Comparison of ENCODE assay signal across 8 mouse cellular contexts in the genomic region with DNA sequence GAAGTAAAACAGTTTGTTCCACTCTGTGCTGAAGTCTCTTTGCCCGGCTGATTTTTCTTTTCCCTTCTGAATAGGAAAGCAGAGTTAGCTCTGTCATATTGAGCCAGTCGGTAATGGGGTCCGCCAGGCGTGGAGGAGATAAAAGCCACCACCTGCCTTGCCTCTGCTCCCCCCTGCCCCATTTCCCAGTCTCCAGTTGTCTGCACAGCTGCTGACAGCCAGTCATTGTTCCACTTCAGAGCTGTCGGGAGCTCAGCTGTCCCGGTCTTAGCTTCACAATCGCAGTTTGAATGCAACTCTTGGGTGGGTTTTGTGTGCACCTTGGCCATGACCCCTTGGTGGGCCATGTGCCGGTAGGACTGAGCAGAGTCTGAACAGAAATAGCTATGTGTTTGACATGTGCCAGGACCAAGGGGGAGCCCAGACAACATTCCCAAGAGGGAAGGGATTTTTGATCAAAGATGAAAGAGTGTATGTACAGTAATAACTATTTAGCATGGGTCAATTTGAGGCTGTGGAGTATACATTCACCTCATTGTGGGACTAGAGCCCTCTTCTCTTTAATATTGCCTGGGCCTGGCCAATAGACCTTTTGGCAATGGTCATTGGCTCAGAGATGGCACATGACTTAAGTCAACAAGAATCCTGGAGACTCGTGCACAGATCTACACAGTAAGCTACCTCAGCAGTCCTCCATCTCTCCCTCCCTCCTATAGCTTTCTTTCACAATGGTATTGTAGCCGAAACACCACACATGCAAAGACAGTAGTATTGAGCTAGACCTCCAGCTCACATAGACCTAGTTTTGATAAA.
DNase-seq lines count a peak whose midpoint lies in the region; ATAC-seq and TF ChIP-seq lines count a peak whose summit lies in the region.

No protein-coding gene starts in this region.

- WGBS in heart, embryonic 15.5 days: 34% methylated on average over 10 of the region's 10 CpGs
- WGBS in heart, adult 2 months: 42% methylated on average over 10 of the region's 10 CpGs
- 44% methylated on average over 10 of the region's 10 CpGs for WGBS in embryonic facial prominence, embryonic 12.5 days
- WGBS in hindbrain, embryonic 16.5 days: 22% methylated on average over 10 of the region's 10 CpGs

- ATAC-seq in heart, embryonic 15.5 days (replicated peaks; ENCODE audit: insufficient number of reproducible peaks, insufficient read depth, low FRiP score, low read depth): no peak; the same call in 1 of the 2 replicates
- peak; percentile 79 for ATAC-seq in embryonic facial prominence, embryonic 12.5 days (ENCODE audit: insufficient number of reproducible peaks, insufficient read depth, low FRiP score, low TSS enrichment)
- peak; percentile 69 for ATAC-seq in hindbrain, embryonic 16.5 days

- no peak overlapping the region for H3K9ac ChIP-seq in heart, embryonic 15.5 days
- no peak overlapping the region for H3K9ac ChIP-seq in heart, adult 2 months (ENCODE audit: low read depth, low read length)
- H3K9ac ChIP-seq in embryonic facial prominence, embryonic 12.5 days: no peak overlapping the region
- no peak overlapping the region for H3K9ac ChIP-seq in hindbrain, embryonic 16.5 days (ENCODE audit: low read depth, low read length)

- peak overlapping the region; percentile 17; the same call in 1 of the 2 replicates for H3K4me2 ChIP-seq in heart, embryonic 15.5 days
- H3K4me2 ChIP-seq in embryonic facial prominence, embryonic 12.5 days (replicated peaks): no peak overlapping the region
- no peak overlapping the region for H3K4me2 ChIP-seq in hindbrain, embryonic 16.5 days (ENCODE audit: low read length)
- no peak overlapping the region for H3K4me2 ChIP-seq in myocyte (ENCODE audit: low read depth)

- H3K36me3 ChIP-seq in heart, embryonic 15.5 days: no peaks in the 10 kb centered on the region
- no peaks in the 10 kb centered on the region for H3K36me3 ChIP-seq in heart, adult 2 months (ENCODE audit: control insufficient read depth, insufficient read depth, low read length)
- H3K36me3 ChIP-seq in embryonic facial prominence, embryonic 12.5 days: no peaks in the 10 kb centered on the region
- H3K36me3 ChIP-seq in hindbrain, embryonic 16.5 days (ENCODE audit: control insufficient read depth, insufficient read depth, low read length): no peaks in the 10 kb centered on the region
- H3K36me3 ChIP-seq in myocyte (ENCODE audit: control insufficient read depth, insufficient read depth): no peaks in the 10 kb centered on the region

- H3K27ac ChIP-seq in heart, embryonic 15.5 days: no peak overlapping the region
- no peak overlapping the region for H3K27ac ChIP-seq in heart, adult 2 months
- no peak overlapping the region for H3K27ac ChIP-seq in embryonic facial prominence, embryonic 12.5 days
- no peak overlapping the region for H3K27ac ChIP-seq in hindbrain, embryonic 16.5 days (ENCODE audit: low read depth, low read length)

- no peak overlapping the region for H3K4me3 ChIP-seq in heart, embryonic 15.5 days
- H3K4me3 ChIP-seq in heart, adult 2 months: no peak overlapping the region
- no peak overlapping the region for H3K4me3 ChIP-seq in embryonic facial prominence, embryonic 12.5 days
- H3K4me3 ChIP-seq in hindbrain, embryonic 16.5 days (ENCODE audit: low read length): no peak overlapping the region
- no peak overlapping the region for H3K4me3 ChIP-seq in myocyte

- TF ChIP-seq POLR2A in heart, adult 2 months (IDR thresholded peaks at IDR 0.05; ENCODE audit: insufficient read depth, low read depth, low read length): no peak
- TF ChIP-seq POLR2A in myocyte (IDR thresholded peaks at IDR 0.05; ENCODE audit: insufficient read length, low read depth): no peak

- no peaks in the 10 kb centered on the region for H3K27me3 ChIP-seq in heart, embryonic 15.5 days
- no peaks in the 10 kb centered on the region for H3K27me3 ChIP-seq in heart, adult 2 months (ENCODE audit: control insufficient read depth, insufficient read depth, low read length)
- no peaks in the 10 kb centered on the region for H3K27me3 ChIP-seq in embryonic facial prominence, embryonic 12.5 days
- H3K27me3 ChIP-seq in hindbrain, embryonic 16.5 days (replicated peaks; ENCODE audit: control insufficient read depth, insufficient read depth, low read length): no peaks in the 10 kb centered on the region
- no peaks in the 10 kb centered on the region for H3K27me3 ChIP-seq in myocyte (ENCODE audit: control insufficient read depth, insufficient read depth, insufficient read length)

- H3ac ChIP-seq in myocyte (ENCODE audit: control insufficient read depth, insufficient read length): no peak overlapping the region

- no peak for TF ChIP-seq CTCF in heart, adult 2 months (IDR thresholded peaks at IDR 0.05)

- H3K79me2 ChIP-seq in heart, adult 2 months (replicated peaks; ENCODE audit: control insufficient read depth, insufficient read depth, low read length): no peaks in the 10 kb centered on the region
- no peaks in the 10 kb centered on the region for H3K79me2 ChIP-seq in myocyte (ENCODE audit: control insufficient read depth, insufficient read depth)

- no peaks in the 10 kb centered on the region for H3K9me3 ChIP-seq in heart, embryonic 15.5 days (replicated peaks)
- H3K9me3 ChIP-seq in embryonic facial prominence, embryonic 12.5 days: no peaks in the 10 kb centered on the region
- no peaks in the 10 kb centered on the region for H3K9me3 ChIP-seq in hindbrain, embryonic 16.5 days (ENCODE audit: control insufficient read depth, low read length)

- H3K4me1 ChIP-seq in heart, embryonic 15.5 days (replicated peaks): peaks cover 7% of the 10 kb centered on the region
- H3K4me1 ChIP-seq in heart, adult 2 months (ENCODE audit: control insufficient read depth, insufficient read depth, low read length): no peaks in the 10 kb centered on the region
- H3K4me1 ChIP-seq in embryonic facial prominence, embryonic 12.5 days: no peaks in the 10 kb centered on the region
- H3K4me1 ChIP-seq in hindbrain, embryonic 16.5 days (ENCODE audit: control insufficient read depth, insufficient read depth, low read depth, low read length): no peaks in the 10 kb centered on the region

- DNase-seq in heart, adult 2 months: no peak
- no peak for DNase-seq in right cerebral cortex, adult 18-20 months
- DNase-seq in cerebellum, postnatal 25 days: no peak
- no peak for DNase-seq in frontal cortex, adult 2 months (ENCODE audit: extremely low spot score in 1 of 2, low spot score in 1 of 2)

- intact Hi-C loops in heart, adult 2 months (cut with DNase I): no loop called here

- TF ChIP-seq EP300 in heart, adult 2 months (IDR thresholded peaks at IDR 0.05; ENCODE audit: insufficient read depth, low read depth, low read length): no peak

TF ChIP-seq in myocyte, 11 proteins besides CTCF, POLR2A, EP300 and RAD21:
- TF ChIP-seq MYOD1 (IDR thresholded peaks at IDR 0.05; ENCODE audit: control insufficient read depth in 1 of 3, insufficient read length in 2 of 3, low read depth in 2 of 3) (peak in 2 of 3 experiments; percentile 9 to 33), POLR2AphosphoS2 (IDR thresholded peaks at IDR 0.05; ENCODE audit: insufficient read length, low read depth) (no peak), E2F4 (IDR thresholded peaks at IDR 0.05; ENCODE audit: insufficient read depth) (no peak), MAX (IDR thresholded peaks at IDR 0.05; ENCODE audit: low read depth) (no peak)
